Mouse (Mus musculus) spleen, adult 10 weeks (tissue): ENCODE results near the gene Gm13285. TPM values are rescaled to one million over a fixed set of nuclear protein-coding genes. Genes with fewer than 3 reads are reported as not detected.

ENCODE experiments used
- polyA plus RNA-seq: library from polyadenylated mRNA; stranded (reverse); fragments of 350-450 nt; fragmentation: Illumina TruSeq; extraction: RNeasy Lipid Tissue Mini Kit (QIAGEN cat#74804); gene quantifications from one replicate; pipeline ENCODE4 v1.2.3, GENCODE M21; 2015; ENCODE audit warnings: low replicate concordance; ENCODE audit not compliant: insufficient read depth

The Gm13285 gene
- polyA plus RNA-seq, 1 experiment from 2014 or later, result not detected

Other genes with a start within 250 kb of the Gm13285 start
- not detected for gene Ifna15, start 241.4 kb upstream of the Gm13285 start, polyA plus RNA-seq
- gene Ifna14, start 227.9 kb upstream of the Gm13285 start, polyA plus RNA-seq, result not detected
- not detected for gene Ifna9, start 207.3 kb upstream of the Gm13285 start, polyA plus RNA-seq
- not detected for gene Ifna12, start 196.3 kb upstream of the Gm13285 start, polyA plus RNA-seq
- not detected for gene C87499, start 165.3 kb upstream of the Gm13285 start, polyA plus RNA-seq
- gene Ifna13, start 155.2 kb upstream of the Gm13285 start, polyA plus RNA-seq, result not detected
- not detected for gene Ifna16, start 122.7 kb upstream of the Gm13285 start, polyA plus RNA-seq
- gene Ifna2, start 115.8 kb upstream of the Gm13285 start, polyA plus RNA-seq, result not detected
- not detected for gene Ifnab, start 108.3 kb upstream of the Gm13285 start, polyA plus RNA-seq
- not detected for gene Gm26566, start 77.9 kb upstream of the Gm13285 start, polyA plus RNA-seq
- 49.2 TPM for gene Klhl9, start 77.2 kb upstream of the Gm13285 start, polyA plus RNA-seq
- gene Gm13271, start 44.8 kb upstream of the Gm13285 start, polyA plus RNA-seq, result not detected
- not detected for gene Gm13283, start 39.5 kb upstream of the Gm13285 start, polyA plus RNA-seq
- not detected for gene Gm13290, start 25.8 kb upstream of the Gm13285 start, polyA plus RNA-seq
- gene Gm13289, start 22.7 kb upstream of the Gm13285 start, polyA plus RNA-seq, result not detected
- not detected for gene Gm13272, start 19.8 kb upstream of the Gm13285 start, polyA plus RNA-seq
- not detected for gene Ifnz, start 17.5 kb upstream of the Gm13285 start, polyA plus RNA-seq
- not detected for gene Gm13276, start 14.0 kb upstream of the Gm13285 start, polyA plus RNA-seq
- not detected for gene Gm13277, start 11.0 kb upstream of the Gm13285 start, polyA plus RNA-seq
- gene Gm13278, start 8.1 kb upstream of the Gm13285 start, polyA plus RNA-seq, result not detected
- gene Gm13275, start 5.2 kb upstream of the Gm13285 start, polyA plus RNA-seq, result not detected
- not detected for gene Gm13279, start 2.3 kb upstream of the Gm13285 start, polyA plus RNA-seq
- not detected for gene Gm13287, start 3.6 kb downstream of the Gm13285 start, polyA plus RNA-seq
- gene Gm13288, start 5.9 kb downstream of the Gm13285 start, polyA plus RNA-seq, result not detected
- gene Ifna7, start 16.6 kb downstream of the Gm13285 start, polyA plus RNA-seq, result not detected
- not detected for gene Ifna11, start 20.3 kb downstream of the Gm13285 start, polyA plus RNA-seq
- not detected for gene Ifna6, start 27.8 kb downstream of the Gm13285 start, polyA plus RNA-seq
- gene Ifna5, start 35.9 kb downstream of the Gm13285 start, polyA plus RNA-seq, result not detected
- gene Ifna4, start 42.2 kb downstream of the Gm13285 start, polyA plus RNA-seq, result not detected
- gene Ifna1, start 50.4 kb downstream of the Gm13285 start, polyA plus RNA-seq, result not detected
- not detected for gene Ifne, start 80.5 kb downstream of the Gm13285 start, polyA plus RNA-seq